Mouse (Mus musculus): ENCODE results near the gene St6galnac5.

The St6galnac5 gene

DNA sequence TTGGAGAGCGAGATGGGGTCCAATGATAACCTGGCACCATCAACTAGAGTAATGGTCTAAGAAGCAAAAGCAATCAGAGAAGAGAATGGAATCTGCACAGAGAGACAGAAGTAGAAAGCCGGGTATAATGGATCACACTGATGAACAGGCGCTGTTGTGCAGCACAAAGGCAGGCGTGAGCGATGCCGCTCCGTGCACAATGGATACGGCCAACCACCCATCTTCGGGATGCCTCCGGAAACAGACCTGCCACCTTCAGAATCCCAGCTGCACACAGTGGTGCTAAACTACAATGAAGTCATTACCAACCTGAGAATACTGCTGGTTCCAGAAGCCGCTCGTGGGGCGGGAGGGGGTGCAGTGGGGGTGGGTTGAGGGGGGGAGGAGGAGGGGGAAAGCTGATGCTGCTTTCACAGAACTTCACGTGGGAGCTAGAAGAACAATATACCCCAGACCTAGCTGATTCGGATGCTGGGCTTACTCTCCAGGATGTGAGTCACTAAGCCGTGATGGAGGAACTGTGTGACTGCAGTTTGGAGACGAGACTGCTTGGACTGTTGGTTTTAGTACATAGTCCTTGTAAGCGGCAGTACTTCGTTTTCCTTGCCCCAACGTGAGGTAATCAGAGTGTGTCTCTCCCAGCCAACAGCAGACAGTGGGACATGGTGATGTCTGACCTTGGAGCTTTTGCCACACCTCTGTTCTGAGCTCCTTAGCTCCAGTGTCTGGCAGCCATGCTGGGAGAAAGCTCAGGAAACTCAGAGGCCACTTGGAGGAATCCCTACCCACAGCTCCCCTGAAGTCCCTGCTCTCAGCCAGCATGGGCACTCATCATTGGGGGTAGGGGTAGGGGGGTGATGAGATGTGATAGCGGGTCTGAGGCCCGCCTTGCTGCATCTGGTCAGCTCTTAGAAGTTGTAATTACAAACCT, 115.7 kb downstream of the St6galnac5 start:
- DNase-seq (ENCODE audit: low spot score), result no peak

DNA sequence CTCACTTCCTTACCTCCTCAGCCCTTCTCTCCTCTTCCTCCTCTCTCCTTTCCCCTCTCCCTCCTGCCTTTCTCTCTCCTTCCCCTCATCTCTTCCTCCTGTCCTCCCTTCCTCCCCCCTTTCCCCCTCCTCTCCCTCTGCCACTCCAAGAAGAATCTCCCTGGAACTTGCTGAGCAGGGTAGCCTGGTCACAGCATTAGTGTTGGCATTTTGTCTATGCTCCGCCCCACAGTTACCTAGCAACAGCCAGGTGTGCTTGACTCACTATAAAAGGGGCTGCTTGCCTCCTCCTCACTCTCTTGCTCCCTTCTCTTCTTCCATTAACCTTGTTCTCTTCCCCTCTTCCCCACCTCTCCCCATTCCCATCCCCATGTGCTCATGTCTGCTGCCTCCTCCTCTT, 120.1 kb downstream of the St6galnac5 start:
- DNase-seq (ENCODE audit: low spot score), result no peak

- no peak for DNase-seq (ENCODE audit: low spot score)
These were observed 120.6 kb downstream of the St6galnac5 start for GRCm38 (mm10) chr3:152861450-152861849.

- DNase-seq (ENCODE audit: low spot score), result no peak
These were observed 126.0 kb downstream of the St6galnac5 start for GRCm38 (mm10) chr3:152856095-152856494.

GRCm38 (mm10) chr3:152855006-152855614, 126.9 kb downstream of the St6galnac5 start:
- DNase-seq (ENCODE audit: low spot score), result no peak

- DNase-seq (ENCODE audit: low spot score), result no peak
These were observed 138.1 kb downstream of the St6galnac5 start for GRCm38 (mm10) chr3:152843925-152844324.

DNA sequence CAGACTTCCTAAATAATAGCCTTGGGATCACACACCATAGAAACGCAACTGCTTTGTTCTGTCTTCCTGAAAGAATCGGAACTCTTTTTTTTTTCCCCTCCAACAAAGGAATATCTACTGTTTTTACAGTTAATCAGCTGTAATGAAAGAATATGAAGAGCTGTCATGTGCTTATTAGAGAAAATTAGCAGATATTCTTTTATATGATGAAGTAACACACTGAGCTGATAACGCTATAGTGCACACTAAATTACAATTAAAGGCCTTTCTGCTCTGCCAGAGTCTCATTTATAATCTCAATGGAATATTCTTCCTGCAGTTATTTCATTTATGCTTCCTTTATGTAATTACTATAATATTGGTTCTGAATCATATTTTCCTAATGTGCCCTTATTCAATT, 139.4 kb downstream of the St6galnac5 start:
- no peak for DNase-seq (ENCODE audit: low spot score)

- no peak for DNase-seq (ENCODE audit: low spot score)
These were observed 140.8 kb downstream of the St6galnac5 start for GRCm38 (mm10) chr3:152841264-152841663.

GRCm38 (mm10) chr3:152837938-152838337, 144.1 kb downstream of the St6galnac5 start:
- no peak for DNase-seq (ENCODE audit: low spot score)

- no peak for DNase-seq (ENCODE audit: low spot score)
These were observed 144.6 kb downstream of the St6galnac5 start for GRCm38 (mm10) chr3:152837407-152837806.

GRCm38 (mm10) chr3:152832436-152832835, 149.6 kb downstream of the St6galnac5 start:
- DNase-seq (ENCODE audit: low spot score), result no peak

DNA sequence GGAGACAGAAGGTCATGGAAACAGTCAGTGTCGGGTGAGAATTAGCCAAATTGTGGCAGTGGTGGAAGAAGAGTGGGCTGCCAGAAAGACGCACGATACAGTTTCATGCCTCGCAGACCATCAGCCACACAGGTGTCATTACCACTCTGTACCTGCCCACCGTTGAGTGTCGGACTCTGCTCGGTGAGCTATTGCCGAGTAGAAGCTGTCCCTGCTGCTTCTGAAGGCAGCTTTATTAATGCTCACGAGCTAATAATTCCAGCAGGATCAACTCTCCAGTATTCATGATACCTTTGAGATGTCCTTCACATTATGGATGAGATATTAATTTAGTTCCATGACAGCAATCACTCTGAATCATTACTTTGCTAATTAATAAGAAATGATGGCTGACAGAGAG, 150.1 kb downstream of the St6galnac5 start:
- DNase-seq (ENCODE audit: low spot score), result no peak

GRCm38 (mm10) chr3:152831377-152831776, 150.7 kb downstream of the St6galnac5 start:
- no peak for DNase-seq (ENCODE audit: low spot score)

GRCm38 (mm10) chr3:152821202-152821601, 160.8 kb downstream of the St6galnac5 start:
- DNase-seq (ENCODE audit: low spot score), result peak; percentile 28

GRCm38 (mm10) chr3:152820406-152820805, 161.6 kb downstream of the St6galnac5 start:
- DNase-seq (ENCODE audit: low spot score), result no peak

DNA sequence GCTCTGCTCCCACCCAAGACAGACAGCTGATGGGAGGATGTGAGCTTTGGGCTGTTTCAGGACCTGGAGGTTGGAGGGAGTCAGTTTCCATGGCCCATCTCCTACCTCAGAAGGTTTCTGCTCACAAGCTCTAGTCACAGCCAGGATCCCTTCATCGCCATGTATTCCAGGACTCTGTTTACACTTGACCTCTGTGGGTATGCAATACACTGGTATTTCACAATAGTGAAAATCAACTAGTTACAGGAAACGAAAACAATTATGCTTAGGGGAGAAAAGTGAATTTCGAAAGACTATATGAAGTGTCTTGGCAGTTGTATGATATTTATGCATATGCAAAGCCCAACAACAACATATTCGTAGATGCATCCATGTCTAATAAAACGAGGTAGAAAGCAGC, 166.9 kb downstream of the St6galnac5 start:
- DNase-seq (ENCODE audit: low spot score), result no peak

DNA sequence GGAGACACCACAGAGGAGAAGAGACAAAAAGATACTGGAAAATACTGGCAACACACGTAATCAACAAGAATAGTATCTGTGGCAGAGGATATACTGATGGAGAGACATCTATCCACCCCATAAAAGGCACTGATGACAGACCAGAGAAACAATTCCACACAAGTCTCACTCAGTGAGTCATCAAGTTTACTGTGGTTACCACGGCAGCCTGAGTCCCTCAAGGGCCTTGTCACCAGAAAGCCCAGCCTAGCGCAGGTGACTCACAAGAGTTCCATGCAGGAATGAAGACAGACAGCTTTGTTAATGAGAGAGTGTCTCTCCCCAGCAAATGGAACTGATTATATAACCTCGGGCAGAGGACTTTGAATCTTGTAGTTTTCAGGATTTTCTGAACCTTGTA, 168.1 kb downstream of the St6galnac5 start:
- DNase-seq (ENCODE audit: low spot score), result no peak

- peak; percentile 37 for DNase-seq (ENCODE audit: low spot score)
These were observed 182.2 kb downstream of the St6galnac5 start for GRCm38 (mm10) chr3:152799738-152800431.

DNA sequence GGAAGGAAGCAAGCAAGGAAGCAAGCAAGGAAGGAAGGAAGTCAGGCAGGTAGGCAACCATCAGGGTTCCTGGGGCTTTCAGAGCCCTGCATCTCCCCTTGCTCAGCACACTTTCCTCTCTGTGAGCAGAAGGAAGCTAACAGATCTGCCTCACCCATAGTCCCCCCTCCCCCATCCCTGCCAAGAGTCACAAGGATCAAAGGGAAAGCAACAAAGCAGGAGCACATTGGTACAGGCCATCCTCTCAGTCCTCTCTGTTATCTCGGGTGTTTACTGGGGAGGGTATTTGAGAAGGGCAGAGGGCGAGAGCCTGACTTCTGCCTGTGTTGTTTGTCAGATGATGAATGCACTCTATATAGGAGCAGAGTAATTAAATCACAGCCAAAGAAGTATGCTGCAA, 184.7 kb downstream of the St6galnac5 start:
- DNase-seq (ENCODE audit: low spot score), result no peak

DNA sequence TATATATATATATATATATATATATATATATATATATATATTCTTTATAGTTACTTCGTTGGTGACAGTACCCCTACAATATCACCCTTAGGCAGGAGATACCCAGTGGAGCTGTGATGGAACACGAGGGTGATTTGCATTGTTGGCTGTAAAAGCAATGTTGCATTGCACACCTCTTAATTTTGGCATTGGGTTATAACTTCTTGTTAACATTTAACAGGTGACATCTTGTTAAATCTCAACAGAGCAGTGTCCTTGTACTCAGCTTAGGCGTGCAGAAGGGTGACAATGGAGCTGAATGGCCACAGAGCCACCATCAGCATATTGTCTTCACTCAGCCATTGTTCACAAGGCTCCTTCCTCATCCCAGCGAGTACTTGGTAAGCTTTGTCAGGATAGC, 185.8 kb downstream of the St6galnac5 start:
- no peak for DNase-seq (ENCODE audit: low spot score)

GRCm38 (mm10) chr3:152793006-152793405, 189.0 kb downstream of the St6galnac5 start:
- no peak for DNase-seq (ENCODE audit: low spot score)

- DNase-seq (ENCODE audit: low spot score), result no peak
These were observed 189.4 kb downstream of the St6galnac5 start for GRCm38 (mm10) chr3:152792601-152793000.

Measured in c-Kit-positive CD71-positive TER-119-positive erythroid progenitor cells, embryonic 14.5 days (primary cell).